Mouse (Mus musculus) gonadal fat pad, adult 2 months (tissue): ENCODE data around the gene Ndufv3. TPM values are rescaled to one million over a fixed set of nuclear protein-coding genes. Genes with fewer than 3 reads are reported as not detected.

Experiments
- DNase-seq: peaks from one replicate; pipeline ENCODE4 v3.0.0-alpha.2; 2012; ENCODE audit warnings: low read depth
- polyA plus RNA-seq: library from polyadenylated mRNA; depleted of rRNA; stranded (reverse); fragments of >200 nt; gene quantifications from 2 replicates; pipeline ENCODE4 v1.2.3, GENCODE M21; 2012; rRNA removed

The Ndufv3 gene
- 295 and 351 TPM in 2 replicates for polyA plus RNA-seq

- peak; percentile 97 for DNase-seq
Observed at GRCm38 (mm10) chr17:31519946-31520838, at the start of gene Ndufv3, which contains the start of gene Wdr4. Gene Ndufv3 (plus strand): TSS chr17:31520115. Gene Wdr4 (minus strand): TSS chr17:31519980.

- no peak for DNase-seq
Observed at GRCm38 (mm10) chr17:31470766-31471418, 49.0 kb upstream of the Ndufv3 start.

GRCm38 (mm10) chr17:31474388-31474787 lies 45.5 kb upstream of the Ndufv3 start:
- DNase-seq, result no peak

- no peak for DNase-seq
Observed at GRCm38 (mm10) chr17:31478606-31479005, 41.3 kb upstream of the Ndufv3 start.

GRCm38 (mm10) chr17:31479108-31479844 lies 40.6 kb upstream of the Ndufv3 start:
- no peak for DNase-seq

- DNase-seq, result no peak
Observed at GRCm38 (mm10) chr17:31486616-31487198, 33.2 kb upstream of the Ndufv3 start.

GRCm38 (mm10) chr17:31487433-31488060 lies 32.4 kb upstream of the Ndufv3 start:
- no peak for DNase-seq

GRCm38 (mm10) chr17:31491355-31491754 lies 28.6 kb upstream of the Ndufv3 start:
- no peak for DNase-seq

- no peak for DNase-seq
Observed at GRCm38 (mm10) chr17:31492416-31492815, 27.5 kb upstream of the Ndufv3 start.

GRCm38 (mm10) chr17:31494989-31495388 lies 24.9 kb upstream of the Ndufv3 start:
- DNase-seq, result no peak

- no peak for DNase-seq
Observed at GRCm38 (mm10) chr17:31497726-31498125, 22.2 kb upstream of the Ndufv3 start.

- no peak for DNase-seq
Observed at GRCm38 (mm10) chr17:31499725-31500124, 20.2 kb upstream of the Ndufv3 start.

- no peak for DNase-seq
Observed at GRCm38 (mm10) chr17:31500416-31500815, 19.5 kb upstream of the Ndufv3 start.

GRCm38 (mm10) chr17:31500908-31501307 lies 19.0 kb upstream of the Ndufv3 start:
- DNase-seq, result no peak

- DNase-seq, result no peak
Observed at GRCm38 (mm10) chr17:31502261-31502927, 17.5 kb upstream of the Ndufv3 start.

GRCm38 (mm10) chr17:31503337-31503736 lies 16.6 kb upstream of the Ndufv3 start:
- DNase-seq, result no peak

GRCm38 (mm10) chr17:31503936-31504335 lies 16.0 kb upstream of the Ndufv3 start:
- DNase-seq, result no peak

- DNase-seq, result no peak
Observed at GRCm38 (mm10) chr17:31505013-31505412, 14.9 kb upstream of the Ndufv3 start.

GRCm38 (mm10) chr17:31506282-31506681 lies 13.6 kb upstream of the Ndufv3 start:
- no peak for DNase-seq

GRCm38 (mm10) chr17:31510944-31511343 lies 9.0 kb upstream of the Ndufv3 start:
- no peak for DNase-seq
